Mouse (Mus musculus) stomach, postnatal 0 days (tissue): ENCODE results near the gene Fmnl1. TPM values are rescaled to one million over a fixed set of nuclear protein-coding genes. Genes with fewer than 3 reads are reported as not detected.
A peak's percentile ranks its signal among the peaks of the same experiment; 100 is the strongest.

Experiments used
- ATAC-seq: fragments of 200-750 bp; cut with Nextera tagmentation; 2 replicates; pipeline ENCODE4 v1.8.0; 2017; ENCODE audit not compliant: low FRiP score, low TSS enrichment
- DNase-seq: peaks from one replicate; pipeline ENCODE4 v3.0.0-alpha.2; 2016; ENCODE audit warnings: low spot score
- H3K27ac ChIP-seq: fragments of 300-500 bp; sonication (generic); replicated peaks from 2 replicates; pipeline ENCODE4 v1.5.1; 2014; ENCODE audit warnings: mild to moderate bottlenecking, control low read depth
- H3K27me3 ChIP-seq: fragments of 300-500 bp; sonication (generic); 2 replicates; pipeline ENCODE4 v1.6.1; 2014; ENCODE audit warnings: low read length; ENCODE audit not compliant: control insufficient read depth, insufficient read depth
- H3K36me3 ChIP-seq: fragments of 300-500 bp; sonication (generic); 2 replicates; pipeline ENCODE4 v1.6.1; 2014; ENCODE audit warnings: low read length, mixed read lengths; ENCODE audit not compliant: control insufficient read depth, insufficient read depth
- H3K4me1 ChIP-seq: fragments of 300-500 bp; sonication (generic); replicated peaks from 2 replicates; pipeline ENCODE4 v1.6.1; 2014; ENCODE audit warnings: antibody characterized with exemption; ENCODE audit not compliant: control insufficient read depth, insufficient read depth
- H3K4me2 ChIP-seq: fragments of 300-500 bp; sonication (generic); replicated peaks from 2 replicates; pipeline ENCODE4 v1.6.1; 2014; ENCODE audit warnings: low read depth, mild to moderate bottlenecking, control low read depth, moderate library complexity
- H3K4me3 ChIP-seq: fragments of 300-500 bp; sonication (generic); 2 replicates; pipeline ENCODE4 v1.5.1; 2014; ENCODE audit warnings: low read depth, low read length, control low read depth
- H3K9ac ChIP-seq: fragments of 300-500 bp; sonication (generic); 2 replicates; pipeline ENCODE4 v1.6.1; 2014; ENCODE audit warnings: mild to moderate bottlenecking, low read length, control low read depth, mixed read lengths
- H3K9me3 ChIP-seq: fragments of 300-500 bp; sonication (generic); 2 replicates; pipeline ENCODE4 v1.6.1; 2016; ENCODE audit warnings: low read length; ENCODE audit not compliant: control insufficient read depth
- CTCF ChIP-seq: IDR thresholded peaks from 2 replicates; pipeline ENCODE4 v1.5.1; 2016; ENCODE audit warnings: antibody characterized with exemption, low read depth, mild to moderate bottlenecking, moderate library complexity
- EP300 ChIP-seq: optimal IDR thresholded peaks from 2 replicates; pipeline ENCODE3; 2016; ENCODE audit warnings: antibody characterized with exemption
- WGBS: fragments of 180-500 bp; shearing (Covaris S2); extraction: QIAGEN DNeasy Blood & Tissue Kit; methylation state at CpG from one replicate; pipeline ENCODE4 v1.1.7; 2014; 5-methylcytosine and 5-hydroxymethylcytosine counted together
- polyA plus RNA-seq: library from polyadenylated mRNA; unstranded; fragments of >200 nt; fragmentation: Nextera tagmentation; extraction: Ambion mirVana; gene quantifications from 2 replicates; pipeline ENCODE4 v1.2.1, GENCODE M21; 2015

Fmnl1 gene
- polyA plus RNA-seq, 1 experiment from 2014 or later = 0.86 TPM

GRCm38 (mm10) chr11:103168690-103169390 lies 2.1 kb upstream of the Fmnl1 start:
- peak; percentile 63 for DNase-seq
- H3K4me3 ChIP-seq = no peak overlapping the region

DNA sequence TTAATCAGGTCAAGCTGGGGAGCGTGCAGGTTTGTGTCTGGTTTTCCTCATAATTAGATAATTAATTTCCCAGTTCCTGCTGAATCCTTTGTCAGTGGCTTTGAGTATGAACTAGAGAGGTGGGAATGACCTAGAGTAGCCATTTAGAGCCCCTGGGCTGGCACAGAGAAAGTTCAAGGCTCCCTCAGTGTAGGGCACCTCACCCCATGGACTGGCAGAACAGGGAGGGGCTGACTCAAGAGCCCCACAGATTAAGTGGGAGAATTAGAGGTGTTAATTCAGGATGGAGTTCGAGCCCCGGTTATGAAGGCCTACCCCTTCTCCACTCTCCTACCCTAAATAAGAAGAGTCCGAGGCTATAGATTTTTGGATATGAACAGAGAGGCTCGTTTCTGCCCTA lies 1.2 kb upstream of the Fmnl1 start:
- no peak overlapping the region for H3K27ac ChIP-seq
- DNase-seq (no peak), ATAC-seq (no peak)
- H3K27me3 ChIP-seq = peaks cover 10% of the 10 kb centered on the region; the same call in 1 of the 2 replicates
- no peak overlapping the region for H3K4me3 ChIP-seq
- H3K4me2 ChIP-seq = no peak overlapping the region
- no peaks in the 10 kb centered on the region for H3K4me1 ChIP-seq
- no peaks in the 10 kb centered on the region for H3K9me3 ChIP-seq
- WGBS = 91% methylated on average over 5 of the region's 5 CpGs
- H3K9ac ChIP-seq = no peak overlapping the region
- H3K36me3 ChIP-seq = no peaks in the 10 kb centered on the region
- TF ChIP-seq EP300 (no peak), CTCF (no peak)

More at GRCm38 (mm10) chr11:103168690-103169390, 2.1 kb upstream of the Fmnl1 start:
- H3K4me2 ChIP-seq = no peak overlapping the region
- TF ChIP-seq CTCF = peak; percentile 99
- no peak for TF ChIP-seq EP300
- H3K4me1 ChIP-seq = no peaks in the 10 kb centered on the region
- no peak; the same call in 1 of the 2 replicates for ATAC-seq
- H3K9me3 ChIP-seq = no peaks in the 10 kb centered on the region
- 26% methylated on average over 9 of the region's 9 CpGs for WGBS
- peaks cover 10% of the 10 kb centered on the region; the same call in 1 of the 2 replicates for H3K27me3 ChIP-seq
- no peak overlapping the region for H3K27ac ChIP-seq
- no peaks in the 10 kb centered on the region for H3K36me3 ChIP-seq
- H3K9ac ChIP-seq = no peak overlapping the region

GRCm38 (mm10) chr11:103170111-103170493 lies 805 bp upstream of the Fmnl1 start:
- no peak for TF ChIP-seq CTCF
- TF ChIP-seq EP300 = no peak
- no peak overlapping the region for H3K9ac ChIP-seq
- no peak for ATAC-seq
- no peaks in the 10 kb centered on the region for H3K4me1 ChIP-seq
- H3K4me2 ChIP-seq = peak overlapping the region; percentile 92; the same call in 1 of the 2 replicates
- H3K36me3 ChIP-seq = no peaks in the 10 kb centered on the region
- no peak for DNase-seq
- no peaks in the 10 kb centered on the region for H3K9me3 ChIP-seq
- peaks cover 10% of the 10 kb centered on the region; the same call in 1 of the 2 replicates for H3K27me3 ChIP-seq
- no peak overlapping the region for H3K4me3 ChIP-seq
- no peak overlapping the region for H3K27ac ChIP-seq
- 59% methylated on average over 3 of the region's 3 CpGs for WGBS

GRCm38 (mm10) chr11:103171286-103171620 lies 346 bp downstream of the Fmnl1 start:
- no peaks in the 10 kb centered on the region for H3K9me3 ChIP-seq
- ATAC-seq = no peak
- peak overlapping the region; percentile 58 for H3K9ac ChIP-seq
- no peaks in the 10 kb centered on the region for H3K36me3 ChIP-seq
- H3K4me1 ChIP-seq = no peaks in the 10 kb centered on the region
- no peak for DNase-seq
- no peak for TF ChIP-seq CTCF
- no peak for TF ChIP-seq EP300
- H3K27me3 ChIP-seq = peaks cover 10% of the 10 kb centered on the region; the same call in 1 of the 2 replicates
- H3K4me2 ChIP-seq = peak overlapping the region; percentile 92
- WGBS = 6% methylated on average over 22 of the region's 23 CpGs
- H3K4me3 ChIP-seq = peak overlapping the region; percentile 56
- H3K27ac ChIP-seq = no peak overlapping the region

GRCm38 (mm10) chr11:103171703-103172391 lies 940 bp downstream of the Fmnl1 start:
- TF ChIP-seq EP300 (no peak), CTCF (no peak)
- H3K36me3 ChIP-seq = no peaks in the 10 kb centered on the region
- H3K4me1 ChIP-seq = no peaks in the 10 kb centered on the region
- DNase-seq (no peak), ATAC-seq (no peak)
- H3K27me3 ChIP-seq = peaks cover 10% of the 10 kb centered on the region; the same call in 1 of the 2 replicates
- 63% methylated on average over 9 of the region's 9 CpGs for WGBS
- H3K9me3 ChIP-seq = no peaks in the 10 kb centered on the region
- H3K9ac ChIP-seq = no peak overlapping the region
- no peak overlapping the region for H3K4me3 ChIP-seq
- no peak overlapping the region; the same call in 1 of the 2 replicates for H3K4me2 ChIP-seq
- no peak overlapping the region for H3K27ac ChIP-seq
